Mouse (Mus musculus) limb, embryonic 14.5 days (tissue): ENCODE data around the gene Uba6. TPM values are rescaled to one million over a fixed set of nuclear protein-coding genes. Genes with fewer than 3 reads are reported as not detected.

ENCODE experiments used
- ATAC-seq: fragments of 200-750 bp; cut with Nextera tagmentation; 2 replicates; pipeline ENCODE4 v1.8.0; 2017; ENCODE audit warnings: low read depth, moderate number of reproducible peaks, moderate TSS enrichment; ENCODE audit not compliant: low FRiP score
- DNase-seq: peaks from one replicate; pipeline ENCODE4 v3.0.0-alpha.2; 2015; ENCODE audit warnings: low spot score
- H3K27ac ChIP-seq: fragments of 300-500 bp; sonication (generic); replicated peaks from 2 replicates; pipeline ENCODE4 v1.5.1; 2014; ENCODE audit warnings: low read depth, mild to moderate bottlenecking, low read length, moderate library complexity, mixed read lengths
- H3K27me3 ChIP-seq: fragments of 300-500 bp; sonication (generic); 2 replicates; pipeline ENCODE4 v1.6.1; 2014; ENCODE audit warnings: low read length, mixed read lengths; ENCODE audit not compliant: control insufficient read depth, insufficient read depth
- H3K36me3 ChIP-seq: fragments of 300-500 bp; sonication (generic); 2 replicates; pipeline ENCODE4 v1.6.1; 2014; ENCODE audit warnings: mild to moderate bottlenecking, low read length, moderate library complexity, mixed read lengths; ENCODE audit not compliant: control insufficient read depth, insufficient read depth
- H3K4me1 ChIP-seq: fragments of 300-500 bp; sonication (generic); 2 replicates; pipeline ENCODE4 v1.6.1; 2014; ENCODE audit warnings: antibody characterized with exemption, low read length, mixed read lengths; ENCODE audit not compliant: control insufficient read depth, insufficient read depth
- H3K4me2 ChIP-seq: fragments of 300-500 bp; sonication (generic); replicated peaks from 2 replicates; pipeline ENCODE4 v1.6.1; 2014; ENCODE audit warnings: low read depth, mild to moderate bottlenecking, low read length, moderate library complexity; ENCODE audit not compliant: severe bottlenecking
- H3K4me3 ChIP-seq: fragments of 300-500 bp; sonication (generic); replicated peaks from 2 replicates; pipeline ENCODE4 v1.5.1; 2014; ENCODE audit warnings: low read length
- H3K9ac ChIP-seq: fragments of 300-500 bp; sonication (generic); 2 replicates; pipeline ENCODE4 v1.6.1; 2014; ENCODE audit warnings: mild to moderate bottlenecking, low read depth, low read length, moderate library complexity; ENCODE audit not compliant: severe bottlenecking
- H3K9me3 ChIP-seq: fragments of 300-500 bp; sonication (generic); 2 replicates; pipeline ENCODE4 v1.6.1; 2016; ENCODE audit warnings: low read length; ENCODE audit not compliant: control insufficient read depth
- POLR2A ChIP-seq: fragments of 200-500 bp; IDR thresholded peaks from 2 replicates; pipeline ENCODE4 v1.8.0; 2012; ENCODE audit warnings: inconsistent platforms, mild to moderate bottlenecking, moderate library complexity, borderline replicate concordance; ENCODE audit not compliant: insufficient read depth, insufficient read length; ENCODE audit errors: extremely low read depth
- WGBS: fragments of 180-500 bp; shearing (Covaris S2); extraction: QIAGEN DNeasy Blood & Tissue Kit; methylation state at CpG from one replicate; pipeline ENCODE4 v1.1.7; 2014; 5-methylcytosine and 5-hydroxymethylcytosine counted together
- polyA plus RNA-seq, 2 experiments: library from polyadenylated mRNA; depleted of rRNA in 1 of 2; stranded (reverse) in 1 of 2; unstranded in 1 of 2; fragments of >200 nt; fragmentation: Nextera tagmentation in 1 of 2; extraction: Ambion mirVana in 1 of 2; gene quantifications; 2 replicates each; pipeline versions ENCODE4 v1.2.1 to v1.2.3; 2012 to 2014

Gene Uba6
- polyA plus RNA-seq, 2 experiments: 10.4 to 17.8 TPM

DNA sequence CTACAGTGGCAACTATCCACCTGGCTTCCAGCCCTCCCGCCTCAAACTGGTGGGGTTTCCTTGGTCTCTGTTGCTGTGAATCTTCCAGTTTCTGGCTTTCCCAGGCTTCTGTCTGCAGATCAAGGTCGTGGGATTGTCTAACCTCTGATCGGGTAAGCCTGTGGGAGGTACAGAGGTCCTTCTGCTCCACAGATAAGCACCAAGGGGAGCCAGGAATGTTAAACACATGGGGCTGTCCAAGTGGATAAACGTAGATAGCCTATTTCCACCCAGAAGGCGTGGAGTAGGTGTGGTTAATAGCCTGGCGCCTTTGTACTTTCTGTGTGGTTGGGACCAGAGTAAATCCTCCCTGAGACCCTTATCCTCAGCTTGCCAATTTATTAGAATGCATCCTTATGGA, 14.8 kb upstream of the Uba6 start:
- Histone ChIP-seq H3K9ac (no peak overlapping the region), H3K9me3 (no peaks in the 10 kb centered on the region), H3K4me2 (no peak overlapping the region), H3K4me3 (no peak overlapping the region), H3K36me3 (no peaks in the 10 kb centered on the region), H3K27ac (no peak overlapping the region), H3K4me1 (no peaks in the 10 kb centered on the region), H3K27me3 (no peaks in the 10 kb centered on the region)
- DNase-seq (no peak), ATAC-seq (no peak)
- WGBS: 73% methylated on average over 6 of the region's 6 CpGs
- TF ChIP-seq POLR2A: no peak

DNA sequence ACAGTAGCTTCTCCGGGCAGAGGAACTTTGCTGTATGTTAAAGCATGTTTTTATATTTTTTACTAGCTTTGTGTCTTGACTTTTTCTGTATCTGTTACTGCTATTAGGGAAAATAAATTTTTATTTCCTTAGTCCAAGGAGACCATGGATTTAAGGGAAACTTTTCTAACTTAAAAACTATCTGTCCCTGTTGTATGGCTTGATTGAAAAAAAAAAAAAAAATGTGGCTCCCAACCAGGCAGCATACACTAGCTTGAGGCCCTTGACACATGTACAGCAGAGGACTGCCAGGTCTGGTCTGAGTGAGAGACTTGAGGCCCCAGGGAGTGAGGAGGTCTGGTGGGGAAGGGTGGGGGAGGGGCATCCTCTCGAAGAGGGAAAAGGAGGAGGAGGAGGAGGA, 1.2 kb upstream of the Uba6 start:
- H3K27ac ChIP-seq: peak overlapping the region; percentile 94; the same call in 1 of the 2 replicates
- TF ChIP-seq POLR2A: no peak

DNA sequence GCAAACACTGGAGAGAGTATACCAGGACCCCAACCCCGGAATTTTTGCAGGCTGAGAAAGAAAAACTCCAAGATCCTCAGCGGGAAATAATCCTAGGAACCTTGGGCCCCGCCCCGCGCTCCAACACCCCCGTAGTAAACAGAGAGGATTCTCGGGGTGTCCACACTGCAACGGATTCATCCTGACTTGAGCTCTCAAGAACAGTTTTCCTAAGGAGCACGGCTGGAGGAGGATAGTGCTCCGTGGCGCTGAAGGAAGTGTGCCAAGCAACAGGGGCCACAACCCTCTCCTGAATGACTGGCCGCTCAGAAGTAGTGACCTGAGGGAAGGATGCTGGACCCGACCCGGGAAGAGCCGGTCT, 535 bp downstream of the Uba6 start:
- H3K36me3 ChIP-seq: peaks cover 10% of the 10 kb centered on the region
- peak overlapping the region; percentile 76 for H3K4me3 ChIP-seq
- DNase-seq: peak; percentile 45
- H3K9ac ChIP-seq: peak overlapping the region; percentile 79
- H3K4me2 ChIP-seq: peak overlapping the region; percentile 75
- no peak for ATAC-seq
- under 1% methylated on average over 15 of the region's 15 CpGs for WGBS
- H3K27ac ChIP-seq: peak overlapping the region; percentile 94
- no peak for TF ChIP-seq POLR2A
- no peaks in the 10 kb centered on the region for H3K27me3 ChIP-seq
- H3K4me1 ChIP-seq: 0 out of 2 replicates have a peak, but pooled peaks cover 6% of the 10 kb centered on the region
- no peaks in the 10 kb centered on the region for H3K9me3 ChIP-seq

More for the DNA sequence above, 1.2 kb upstream of the Uba6 start:
- ATAC-seq (no peak), DNase-seq (no peak)
- no peak overlapping the region for H3K4me3 ChIP-seq
- H3K9ac ChIP-seq: no peak overlapping the region
- no peak overlapping the region for H3K4me2 ChIP-seq
- WGBS: 43% methylated on average over 2 of the region's 2 CpGs
- H3K9me3 ChIP-seq: no peaks in the 10 kb centered on the region
- no peaks in the 10 kb centered on the region for H3K27me3 ChIP-seq
- H3K4me1 ChIP-seq: 0 out of 2 replicates have a peak, but pooled peaks cover 6% of the 10 kb centered on the region
- H3K36me3 ChIP-seq: peaks cover 5% of the 10 kb centered on the region; the same call in 1 of the 2 replicates

DNA sequence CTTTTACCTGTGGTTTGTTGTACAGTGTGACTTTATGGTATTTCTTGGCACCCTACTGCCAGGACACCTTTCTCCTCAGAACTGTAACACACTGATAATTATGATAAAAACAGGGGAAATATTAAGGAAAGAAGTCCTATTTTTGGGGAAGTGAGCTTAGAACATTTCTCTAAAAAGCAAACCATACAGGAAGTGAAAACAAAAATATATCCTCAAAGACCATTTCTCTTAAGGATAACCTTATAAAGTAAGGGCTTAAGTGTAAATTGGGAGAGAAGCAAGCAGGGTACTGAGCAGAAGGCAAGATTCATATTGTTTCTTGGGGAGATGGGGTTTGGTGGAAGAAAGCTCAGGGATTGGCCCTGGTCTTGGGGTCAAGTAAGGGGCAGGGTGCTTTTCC, 42.8 kb downstream of the Uba6 start:
- Histone ChIP-seq H3K4me3 (no peak overlapping the region), H3K9me3 (no peaks in the 10 kb centered on the region), H3K9ac (no peak overlapping the region), H3K36me3 (peaks cover 45% of the 10 kb centered on the region), H3K27ac (no peak overlapping the region), H3K27me3 (no peaks in the 10 kb centered on the region), H3K4me2 (no peak overlapping the region), H3K4me1 (no peaks in the 10 kb centered on the region)
- TF ChIP-seq POLR2A: no peak
- no peak for ATAC-seq
- no peak for DNase-seq

DNA sequence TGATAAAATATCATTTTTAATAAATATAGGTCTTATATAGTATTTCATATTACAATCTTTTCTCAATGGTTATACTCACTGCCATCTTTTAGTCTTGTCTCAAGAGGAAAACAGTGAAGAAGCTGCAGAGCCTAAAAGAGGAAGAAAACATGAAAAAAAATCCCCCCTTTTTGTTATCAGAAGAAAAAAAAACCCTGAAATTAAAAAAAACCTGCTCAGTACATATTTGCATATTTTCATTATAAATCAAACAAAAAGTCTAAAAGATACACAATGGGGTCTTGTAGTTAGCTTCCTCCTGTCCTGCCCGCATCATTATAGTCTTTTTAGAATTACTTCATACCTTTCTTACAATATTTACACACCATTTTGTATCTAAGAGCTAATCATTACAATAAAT, 43.9 kb downstream of the Uba6 start:
- H3K4me3 ChIP-seq: no peak overlapping the region
- no peaks in the 10 kb centered on the region for H3K4me1 ChIP-seq
- DNase-seq (no peak), ATAC-seq (no peak)
- WGBS: 95% methylated on average over 1 of the region's 1 CpGs
- H3K9me3 ChIP-seq: no peaks in the 10 kb centered on the region
- H3K9ac ChIP-seq: no peak overlapping the region
- no peak overlapping the region for H3K27ac ChIP-seq
- no peaks in the 10 kb centered on the region for H3K27me3 ChIP-seq
- no peak for TF ChIP-seq POLR2A
- H3K4me2 ChIP-seq: no peak overlapping the region
- H3K36me3 ChIP-seq: peaks cover 42% of the 10 kb centered on the region
